Mouse (Mus musculus): ENCODE results near the gene Olfr1308. TPM values are rescaled to one million over a fixed set of nuclear protein-coding genes. Genes with fewer than 3 reads are reported as not detected.

The Olfr1308 gene
- polyA plus RNA-seq (2012; rRNA removed) = not detected in 2 replicates

DNA sequence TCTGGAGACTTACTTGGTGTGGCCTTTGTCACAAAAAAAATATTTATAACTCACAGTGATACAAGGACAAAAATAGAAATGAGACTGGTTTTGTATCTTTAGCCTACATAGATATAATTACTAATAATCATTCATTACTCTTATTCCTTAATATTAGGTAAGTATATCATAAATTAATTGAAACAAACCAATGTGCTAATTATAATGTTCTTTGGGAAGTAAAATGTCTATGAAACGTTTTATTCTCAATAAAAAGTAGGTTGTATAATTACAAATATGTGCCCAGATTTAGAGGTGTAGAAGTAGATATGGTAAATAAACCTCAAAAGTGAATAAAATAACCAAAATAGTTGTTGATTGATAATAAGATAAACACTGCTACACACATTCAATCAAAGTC, at the start of gene Olfr1308:
Gene Olfr1308 (minus strand): TSS at position 101 of the 400 bp plus-strand sequence.

DNA sequence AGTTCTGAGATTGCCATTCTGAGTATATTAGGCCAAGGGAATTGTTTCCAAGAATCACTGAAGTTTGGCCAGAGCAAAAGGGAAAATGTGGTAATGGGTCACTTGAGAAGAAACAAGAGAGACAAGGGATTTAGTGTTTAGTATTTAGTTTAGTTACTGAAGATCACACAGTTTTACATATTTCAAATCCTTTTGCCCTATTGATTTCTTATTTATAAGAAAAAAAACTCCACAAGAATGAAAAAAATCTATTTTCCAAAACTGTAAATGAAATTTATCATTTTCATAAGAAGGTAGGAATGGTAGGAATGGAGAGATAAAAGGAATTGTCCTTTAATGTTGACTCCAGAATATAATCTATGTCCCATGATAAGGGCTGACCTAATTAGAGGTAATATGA, 47.9 kb upstream of the Olfr1308 start, which contains the start of gene Olfr1310:
Gene Olfr1310 (minus strand): TSS at position 101 of the 400 bp plus-strand sequence.

DNA sequence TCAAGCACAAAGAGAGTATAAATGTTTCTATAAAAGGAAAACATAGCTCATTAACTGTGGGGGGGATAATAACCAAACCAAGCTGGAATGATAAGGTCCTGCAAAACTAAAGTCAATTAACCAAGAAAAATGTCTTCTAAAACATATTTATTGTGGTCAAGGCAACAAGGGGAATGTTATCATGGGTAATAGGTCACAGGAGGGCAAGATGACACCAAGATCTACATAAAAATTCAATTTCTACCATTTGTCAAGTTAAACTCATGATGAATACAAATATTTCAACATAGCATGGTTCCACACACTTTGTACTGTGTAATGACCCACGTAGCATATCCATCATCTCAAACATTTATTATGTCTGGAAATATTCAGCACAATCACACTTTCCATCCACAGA, 25.4 kb upstream of the Olfr1308 start, which contains the start of gene Olfr1309:
Gene Olfr1309 (minus strand): TSS at position 101 of the 400 bp plus-strand sequence.

DNA sequence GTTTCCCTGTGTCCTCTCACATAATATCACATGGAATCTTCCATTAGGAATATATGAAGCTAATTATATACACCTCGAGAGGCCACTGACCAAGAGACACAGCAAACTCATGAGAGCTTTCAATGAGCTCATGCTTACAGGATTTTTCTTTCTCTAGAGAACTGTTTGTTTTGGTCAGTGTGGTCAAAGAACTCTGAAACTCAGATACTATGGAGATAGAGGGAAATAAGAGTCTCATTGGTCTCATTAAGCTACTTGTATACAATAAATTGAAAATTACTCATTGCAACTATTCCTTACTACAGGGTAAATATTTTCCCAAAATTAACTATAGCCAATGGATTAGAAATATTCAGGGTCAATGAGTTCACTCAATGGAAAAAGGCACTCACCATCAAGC, 15.4 kb downstream of the Olfr1308 start, which contains the start of gene Olfr1307:
Gene Olfr1307 (minus strand): TSS at position 101 of the 400 bp plus-strand sequence.

DNA sequence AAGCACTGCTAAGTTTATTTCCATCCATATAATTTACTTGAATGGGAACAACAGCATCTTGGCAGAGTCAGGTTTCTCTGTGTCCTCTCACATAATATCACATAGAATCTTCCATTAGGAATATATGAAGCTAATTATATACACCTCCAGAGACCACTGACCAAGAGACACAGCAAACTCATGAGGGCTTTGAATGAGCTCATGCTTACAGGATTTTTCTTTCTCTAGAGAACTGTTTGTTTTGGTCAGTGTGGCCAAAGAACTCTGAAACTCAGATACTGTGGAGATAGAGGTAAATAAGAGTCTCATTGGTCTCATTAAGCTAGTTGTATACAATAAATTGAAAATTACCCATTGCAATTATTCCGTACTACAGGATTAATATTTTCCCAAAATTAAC, 48.6 kb downstream of the Olfr1308 start, which contains the start of gene Olfr1306:
Gene Olfr1306 (minus strand): TSS at position 101 of the 400 bp plus-strand sequence.

Other genes starting within 250 kb of the Olfr1308 start
- gene Olfr1301, start 213.9 kb downstream of the Olfr1308 start, polyA plus RNA-seq (2012; rRNA removed) = not detected in 2 replicates
- not detected in 2 replicates for gene Olfr1302, start 187.5 kb downstream of the Olfr1308 start, polyA plus RNA-seq (2012; rRNA removed)
- gene Olfr1303, start 144.6 kb downstream of the Olfr1308 start, polyA plus RNA-seq (2012; rRNA removed) = not detected in 2 replicates
- not detected in 2 replicates for gene Olfr1305, start 87.8 kb downstream of the Olfr1308 start, polyA plus RNA-seq (2012; rRNA removed)
- not detected in 2 replicates for gene Olfr1306, start 48.7 kb downstream of the Olfr1308 start, polyA plus RNA-seq (2012; rRNA removed)
- not detected in 2 replicates for gene Olfr1307, start 15.5 kb downstream of the Olfr1308 start, polyA plus RNA-seq (2012; rRNA removed)
- not detected in 2 replicates for gene Olfr1309, start 25.3 kb upstream of the Olfr1308 start, polyA plus RNA-seq (2012; rRNA removed)
- 0.01 TPM in 1 of 2 replicates, not detected in the other for gene Olfr1310, start 47.8 kb upstream of the Olfr1308 start, polyA plus RNA-seq (2012; rRNA removed)
- not detected in 2 replicates for gene Olfr1311, start 59.5 kb upstream of the Olfr1308 start, polyA plus RNA-seq (2012; rRNA removed)
- gene Olfr1312, start 85.3 kb upstream of the Olfr1308 start, polyA plus RNA-seq (2012; rRNA removed) = not detected in 2 replicates
- gene Olfr1313, start 112.9 kb upstream of the Olfr1308 start, polyA plus RNA-seq (2012; rRNA removed) = not detected in 2 replicates
- 0.01 TPM in 1 of 2 replicates, not detected in the other for gene Olfr1314, start 131.8 kb upstream of the Olfr1308 start, polyA plus RNA-seq (2012; rRNA removed)
- not detected in 2 replicates for gene Olfr1315-ps1, start 150.5 kb upstream of the Olfr1308 start, polyA plus RNA-seq (2012; rRNA removed)
- 0.05 and 0.06 TPM in 2 replicates for gene Olfr1316, start 170.0 kb upstream of the Olfr1308 start, polyA plus RNA-seq (2012; rRNA removed)
- gene Olfr1317, start 175.4 kb upstream of the Olfr1308 start, polyA plus RNA-seq (2012; rRNA removed) = not detected in 2 replicates
- not detected in 2 replicates for gene Olfr1318, start 189.3 kb upstream of the Olfr1308 start, polyA plus RNA-seq (2012; rRNA removed)